ENCODE assay signal across 18 mouse cellular contexts in the genomic region with DNA sequence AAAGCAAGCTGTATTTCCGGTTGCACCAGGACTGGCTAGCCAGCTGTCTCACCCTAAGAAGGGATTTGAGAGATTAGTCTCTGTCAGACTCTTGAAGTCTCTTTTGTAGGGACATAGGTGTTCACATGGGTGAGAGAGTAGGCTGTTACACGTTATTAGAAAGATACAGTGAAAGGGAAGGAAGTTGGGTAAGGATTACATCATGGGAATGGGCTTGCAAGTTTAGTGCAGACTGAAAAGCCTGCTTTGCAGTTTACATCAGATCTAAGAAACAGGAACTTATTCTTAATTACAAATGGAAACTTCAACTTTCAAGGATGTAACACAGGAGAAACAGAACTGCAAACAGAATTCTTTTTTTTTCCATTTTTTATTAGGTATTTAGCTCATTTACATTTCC.
"Had no signal": no experiment of that assay in that cellular context is flagged by ENCODE, and none has a peak within 500 bp of the region (broad histone marks: within the 10 kb centered on the region; RNA-seq: fewer than 3 reads in every experiment).

No protein-coding gene starts in this region.

- H3K36me3 ChIP-seq: liver, embryonic 13.5 days; liver, embryonic 15.5 days; lung, embryonic 15.5 days; midbrain, embryonic 13.5 days; midbrain, embryonic 15.5 days; neural tube, embryonic 12.5 days had no signal

- DNase-seq: liver, embryonic 13.5 days; liver, postnatal 0 days; lung, adult 2 months; lung, postnatal 14 days; lung, postnatal 36 days; right cerebral cortex, postnatal 14 days; thymus, adult 18-20 months; thymus, postnatal 14 days; thymus, postnatal 36 days had no signal

- ATAC-seq: liver, postnatal 0 days; lung, postnatal 0 days; midbrain, embryonic 13.5 days; midbrain, embryonic 15.5 days had no signal

- H3K27me3 ChIP-seq: liver, embryonic 13.5 days; liver, embryonic 15.5 days; lung, embryonic 15.5 days; midbrain, embryonic 13.5 days; midbrain, embryonic 15.5 days; neural tube, embryonic 12.5 days had no signal

- H3K9me3 ChIP-seq: liver, embryonic 13.5 days; liver, embryonic 15.5 days; lung, embryonic 15.5 days; megakaryocyte, embryonic 14.5 days; midbrain, embryonic 13.5 days; midbrain, embryonic 15.5 days; neural tube, embryonic 12.5 days had no signal

- H3K27ac ChIP-seq: liver, embryonic 13.5 days; liver, embryonic 15.5 days; lung, embryonic 15.5 days; macrophage; midbrain, embryonic 13.5 days; midbrain, embryonic 15.5 days; neural tube, embryonic 12.5 days had no signal

- H3K4me3 ChIP-seq: liver, embryonic 13.5 days; liver, embryonic 15.5 days; lung, embryonic 15.5 days; megakaryocyte, embryonic 14.5 days; midbrain, embryonic 13.5 days; midbrain, embryonic 15.5 days; myocyte; neural tube, embryonic 12.5 days had no signal

- H3K9ac ChIP-seq: liver, embryonic 13.5 days; liver, embryonic 15.5 days; liver, postnatal 0 days; lung, embryonic 15.5 days; midbrain, embryonic 13.5 days; midbrain, embryonic 15.5 days; neural tube, embryonic 12.5 days had no signal

- H3K4me1 ChIP-seq: liver, embryonic 13.5 days; liver, embryonic 15.5 days; lung, embryonic 15.5 days; megakaryocyte, embryonic 14.5 days; midbrain, embryonic 13.5 days; midbrain, embryonic 15.5 days; neural tube, embryonic 12.5 days had no signal
